Mouse (Mus musculus) lung, postnatal 0 days (tissue): ENCODE results near the gene Dgkb.

Experiments used
- CTCF ChIP-seq: IDR thresholded peaks from 2 replicates; pipeline ENCODE4 v1.5.1; 2016; ENCODE audit warnings: antibody characterized with exemption, mild to moderate bottlenecking
- EP300 ChIP-seq: IDR thresholded peaks from 2 replicates; pipeline ENCODE4 v1.6.1; 2016; ENCODE audit warnings: antibody characterized with exemption, mild to moderate bottlenecking, control low read depth

DNA sequence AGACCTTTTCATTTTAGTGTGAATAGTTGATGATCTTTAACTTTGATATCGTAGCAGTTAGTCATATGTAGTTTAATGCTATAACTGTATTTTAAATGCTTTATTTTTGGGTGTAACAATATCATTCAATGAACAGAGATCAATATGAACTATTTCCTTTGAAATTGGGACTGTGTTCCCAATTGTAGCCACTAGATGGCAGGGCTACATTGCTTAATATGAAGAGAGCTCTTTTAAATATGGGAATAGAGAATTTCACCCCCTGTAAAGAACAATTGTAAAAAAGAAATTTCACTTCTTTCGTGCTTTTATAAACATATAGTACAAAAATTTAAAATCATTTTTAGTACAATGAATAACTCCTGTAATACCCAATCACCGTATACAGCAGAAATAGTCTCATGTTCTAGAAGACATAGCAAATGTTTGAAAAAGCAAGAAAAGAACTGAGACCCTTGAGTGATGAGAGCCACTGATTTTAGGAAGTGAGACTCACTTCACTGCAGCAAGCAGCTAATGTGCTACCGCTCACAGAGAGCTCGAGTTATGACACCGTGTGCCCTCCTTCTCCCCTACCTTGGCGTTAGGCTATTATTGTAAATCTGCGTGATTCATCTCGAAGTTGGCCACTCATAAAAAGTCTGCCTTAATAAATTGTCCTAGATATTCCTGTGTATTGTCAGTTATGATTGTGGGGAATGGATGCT is 312.8 kb downstream of the Dgkb start:
- TF ChIP-seq CTCF, result peak; percentile 72
- TF ChIP-seq EP300, result no peak
